Mouse (Mus musculus) MEL (cell line): ENCODE measurements at regions not wholly inside any gene's neighbourhood (a gene's known extent, or its start where the extent isn't known, plus 50 kb on each side); places are given as distances from the start of the nearest gene placed in this dataset.

Experiments
- DNase-seq: peaks from one replicate; pipeline ENCODE4 v3.0.0; 2011; ENCODE audit warnings: low read depth, low spot score
- H3K27ac ChIP-seq: 2 replicates; pipeline ENCODE4 v1.5.1; 2012; ENCODE audit warnings: low read depth, mild to moderate bottlenecking, control low read depth, low read length, moderate library complexity; ENCODE audit not compliant: control insufficient read depth
- H3K27me3 ChIP-seq, 2 experiments: fragments of 150-350 bp in 1 of 2; sonication (generic) in 1 of 2; 2 replicates each; pipeline ENCODE4 v1.6.1; 2012; ENCODE audit warnings: low read length in 2 of 2, mild to moderate bottlenecking in 2 of 2, improper control_type of control experiment in 1 of 2, moderate library complexity in 1 of 2; ENCODE audit not compliant: insufficient read depth in 2 of 2, control insufficient read depth in 1 of 2
- H3K36me3 ChIP-seq, 2 experiments: 2 replicates each; pipeline ENCODE4 v1.6.1; 2012 to 2014; ENCODE audit warnings: low read length in 2 of 2, improper control_type of control experiment in 1 of 2, inconsistent platforms in 1 of 2, mild to moderate bottlenecking in 1 of 2; ENCODE audit not compliant: insufficient read depth in 2 of 2, control insufficient read depth in 1 of 2
- H3K4me1 ChIP-seq, 2 experiments: fragments of 150-350 bp in 1 of 2; sonication (generic) in 1 of 2; 2 replicates each; pipeline ENCODE4 v1.6.1; 2012; ENCODE audit warnings: low read length in 2 of 2, improper control_type of control experiment in 1 of 2, mild to moderate bottlenecking in 1 of 2; ENCODE audit not compliant: insufficient read depth in 2 of 2, control insufficient read depth in 1 of 2
- H3K4me3 ChIP-seq, 2 experiments: fragments of 150-350 bp in 1 of 2; sonication (generic) in 1 of 2; 2 replicates each; pipeline ENCODE4 v1.5.1; 2012; ENCODE audit warnings: low read depth in 2 of 2, low read length in 2 of 2, mild to moderate bottlenecking in 2 of 2, moderate library complexity in 2 of 2, control low read depth in 1 of 2, improper control_type of control experiment in 1 of 2; ENCODE audit not compliant: control insufficient read depth in 1 of 2, insufficient read depth in 1 of 2
- H3K79me2 ChIP-seq: 2 replicates; pipeline ENCODE4 v1.6.1; 2012; ENCODE audit warnings: mild to moderate bottlenecking, low read length, moderate library complexity; ENCODE audit not compliant: control insufficient read depth, poor library complexity, insufficient read depth
- H3K9ac ChIP-seq: 2 replicates; pipeline ENCODE4 v1.6.1; 2012; ENCODE audit warnings: low read depth, mild to moderate bottlenecking, control low read depth, low read length, moderate library complexity; ENCODE audit not compliant: control insufficient read depth, poor library complexity, severe bottlenecking
- H3K9me3 ChIP-seq: fragments of 150-350 bp; sonication (generic); replicated peaks from 2 replicates; pipeline ENCODE4 v1.6.1; 2012; ENCODE audit warnings: mild to moderate bottlenecking, low read length, improper control_type of control experiment, moderate library complexity; ENCODE audit not compliant: insufficient read depth
- CHD1 ChIP-seq: IDR thresholded peaks from 2 replicates; pipeline ENCODE4 v1.6.1; 2012; ENCODE audit warnings: low read depth, mild to moderate bottlenecking, inconsistent platforms, low read length, improper control_type of control experiment
- CTCF ChIP-seq, 3 experiments: IDR thresholded peaks in 2 of 3; conservative IDR thresholded peaks in 1 of 3; 2 replicates each; pipeline ENCODE4 v1.5.1; 2011 to 2012; ENCODE audit warnings: low read length in 3 of 3, low read depth in 2 of 3, mild to moderate bottlenecking in 2 of 3, improper control_type of control experiment in 1 of 3, inconsistent platforms in 1 of 3, mixed read lengths in 1 of 3, moderate library complexity in 1 of 3; ENCODE audit not compliant: control insufficient read depth in 1 of 3, insufficient read depth in 1 of 3, poor library complexity in 1 of 3, severe bottlenecking in 1 of 3
- EP300 ChIP-seq, 2 experiments: IDR thresholded peaks; 2 replicates each; pipeline ENCODE4 v1.6.1; 2011; ENCODE audit warnings: improper control_type of control experiment in 2 of 2, low read length in 2 of 2, low read depth in 1 of 2, mild to moderate bottlenecking in 1 of 2
- ETS1 ChIP-seq: IDR thresholded peaks from 2 replicates; pipeline ENCODE4 v1.6.1; 2012; ENCODE audit warnings: low read depth, mild to moderate bottlenecking, inconsistent platforms, low read length, improper control_type of control experiment, moderate library complexity
- GABPA ChIP-seq: IDR thresholded peaks from 2 replicates; pipeline ENCODE4 v1.6.1; 2012; ENCODE audit warnings: low read depth, mild to moderate bottlenecking, inconsistent platforms, low read length, improper control_type of control experiment, moderate library complexity
- HCFC1 ChIP-seq: IDR thresholded peaks from 2 replicates; pipeline ENCODE4 v1.6.1; 2012; ENCODE audit warnings: low read depth, mild to moderate bottlenecking, inconsistent platforms, low read length, improper control_type of control experiment, moderate library complexity
- KAT2A ChIP-seq: conservative IDR thresholded peaks from 2 replicates; pipeline ENCODE4 v1.6.1; 2012; ENCODE audit warnings: low read depth, low read length, improper control_type of control experiment, inconsistent platforms
- MEF2A ChIP-seq: IDR thresholded peaks from 2 replicates; pipeline ENCODE4 v1.6.1; 2014; ENCODE audit warnings: low read depth, mild to moderate bottlenecking, inconsistent platforms, low read length, improper control_type of control experiment; ENCODE audit not compliant: poor library complexity, insufficient replicate concordance, severe bottlenecking; ENCODE audit errors: extremely low read depth
- MXI1 ChIP-seq: IDR thresholded peaks from 2 replicates; pipeline ENCODE4 v1.6.1; 2011; ENCODE audit warnings: mild to moderate bottlenecking, low read depth, low read length, improper control_type of control experiment
- MYB ChIP-seq: IDR thresholded peaks from 2 replicates; pipeline ENCODE4 v1.6.1; 2011; ENCODE audit warnings: mild to moderate bottlenecking, low read depth, low read length, improper control_type of control experiment
- POLR2AphosphoS5 ChIP-seq: IDR thresholded peaks from 2 replicates; pipeline ENCODE4 v1.6.1; 2012; ENCODE audit warnings: low read depth, borderline replicate concordance, mild to moderate bottlenecking, inconsistent platforms, low read length, moderate library complexity, mixed read lengths
- RAD21 ChIP-seq: IDR thresholded peaks from 2 replicates; pipeline ENCODE4 v1.6.1; 2011; ENCODE audit warnings: mild to moderate bottlenecking, low read depth, low read length, improper control_type of control experiment
- RCOR1 ChIP-seq: IDR thresholded peaks from 2 replicates; pipeline ENCODE4 v1.6.1; 2012; ENCODE audit warnings: low read depth, mild to moderate bottlenecking, inconsistent platforms, low read length, improper control_type of control experiment
- SIN3A ChIP-seq: IDR thresholded peaks from 2 replicates; pipeline ENCODE4 v1.6.1; 2012; ENCODE audit warnings: low read length, improper control_type of control experiment, inconsistent platforms
- SMC3 ChIP-seq: IDR thresholded peaks from 2 replicates; pipeline ENCODE4 v1.6.1; 2011; ENCODE audit warnings: low read depth, low read length, improper control_type of control experiment
- TAL1 ChIP-seq: IDR thresholded peaks from 2 replicates; pipeline ENCODE4 v1.6.1; 2012; ENCODE audit warnings: mild to moderate bottlenecking, inconsistent platforms, low read length, moderate library complexity, mixed read lengths
- TBP ChIP-seq: IDR thresholded peaks from 2 replicates; pipeline ENCODE4 v1.8.0; 2011; ENCODE audit warnings: low read depth, low read length, improper control_type of control experiment
- UBTF ChIP-seq: IDR thresholded peaks from 2 replicates; pipeline ENCODE4 v1.6.1; 2012; ENCODE audit warnings: low read depth, mild to moderate bottlenecking, inconsistent platforms, low read length, improper control_type of control experiment, moderate library complexity, borderline replicate concordance; ENCODE audit not compliant: insufficient read depth
- ZKSCAN1 ChIP-seq: IDR thresholded peaks from 2 replicates; pipeline ENCODE4 v1.6.1; 2012; ENCODE audit warnings: low read depth, mild to moderate bottlenecking, inconsistent platforms, low read length, improper control_type of control experiment, moderate library complexity
- ZMIZ1 ChIP-seq: IDR thresholded peaks from 2 replicates; pipeline ENCODE4 v1.6.1; 2012; ENCODE audit warnings: low read depth, mild to moderate bottlenecking, inconsistent platforms, low read length, improper control_type of control experiment, moderate library complexity

DNA sequence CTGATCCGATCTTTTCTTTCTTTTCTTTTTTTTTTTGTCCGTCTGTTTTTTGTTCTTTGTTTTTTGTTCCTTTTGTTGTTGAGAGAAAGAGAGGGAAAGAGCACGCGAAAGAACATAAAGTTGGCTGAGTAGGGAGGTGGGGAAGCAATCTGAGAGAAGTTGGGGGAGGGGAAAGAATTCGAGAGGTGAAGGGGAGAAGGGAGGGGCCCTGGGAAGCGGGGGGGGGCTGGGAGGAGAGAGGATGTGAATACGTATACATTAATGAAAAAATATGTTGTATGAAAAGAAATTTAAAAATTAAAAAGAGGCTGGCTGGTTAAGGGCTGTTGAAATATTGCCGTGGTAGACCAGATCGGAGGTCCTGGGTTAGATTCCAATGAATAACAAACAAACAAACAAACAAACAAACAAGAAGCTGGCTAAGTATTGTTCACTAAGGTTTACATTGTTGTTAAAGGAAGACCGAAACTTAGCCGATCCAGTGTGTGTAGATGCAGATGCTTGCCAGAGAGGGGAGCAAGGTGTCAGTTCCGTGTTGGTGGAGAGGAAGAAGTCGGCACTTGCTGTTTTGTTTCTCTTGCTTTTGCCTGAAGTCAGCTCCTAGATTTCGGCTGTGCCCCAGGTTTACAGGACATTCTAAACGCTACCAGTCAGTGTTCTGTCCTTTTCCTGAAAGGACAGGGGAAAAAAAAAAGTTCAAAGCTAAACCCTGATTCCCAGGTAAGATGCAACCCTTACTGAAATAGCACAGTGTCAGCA, 129.1 kb upstream of the Tex13c2 start:
- H3K27ac ChIP-seq, result no peak overlapping the region
- H3K36me3 ChIP-seq, result no peaks in the 10 kb centered on the region
- H3K4me1 ChIP-seq, result no peaks in the 10 kb centered on the region
- H3K9ac ChIP-seq, result no peak overlapping the region
- no peak overlapping the region for H3K4me3 ChIP-seq
- DNase-seq, result no peak
- H3K27me3 ChIP-seq, result no peaks in the 10 kb centered on the region; a peak in 1 of 4 replicates
- H3K9me3 ChIP-seq, result no peaks in the 10 kb centered on the region
- H3K79me2 ChIP-seq, result no peaks in the 10 kb centered on the region
- no peak for TF ChIP-seq ETS1
- TF ChIP-seq POLR2AphosphoS5, result no peak
- no peak for TF ChIP-seq CTCF (IDR thresholded peaks at IDR 0.05 in 2 of 3, conservative IDR thresholded peaks at IDR 0.05 in 1 of 3; ENCODE audit: control insufficient read depth in 1 of 3, insufficient read depth in 1 of 3, low read depth in 2 of 3, low read length in 3 of 3, poor library complexity in 1 of 3, severe bottlenecking in 1 of 3)
- TF ChIP-seq HCFC1, result no peak
- no peak for TF ChIP-seq TBP
- TF ChIP-seq ZKSCAN1, result no peak
- TF ChIP-seq RAD21, result no peak
- TF ChIP-seq KAT2A, result no peak
- TF ChIP-seq EP300 (IDR thresholded peaks at IDR 0.05; ENCODE audit: low read depth in 1 of 2, low read length in 2 of 2), result no peak
- TF ChIP-seq MYB, result no peak
- no peak for TF ChIP-seq CHD1
- no peak for TF ChIP-seq RCOR1
- TF ChIP-seq MEF2A, result no peak
- no peak for TF ChIP-seq GABPA
- no peak for TF ChIP-seq TAL1
- no peak for TF ChIP-seq MXI1

DNA sequence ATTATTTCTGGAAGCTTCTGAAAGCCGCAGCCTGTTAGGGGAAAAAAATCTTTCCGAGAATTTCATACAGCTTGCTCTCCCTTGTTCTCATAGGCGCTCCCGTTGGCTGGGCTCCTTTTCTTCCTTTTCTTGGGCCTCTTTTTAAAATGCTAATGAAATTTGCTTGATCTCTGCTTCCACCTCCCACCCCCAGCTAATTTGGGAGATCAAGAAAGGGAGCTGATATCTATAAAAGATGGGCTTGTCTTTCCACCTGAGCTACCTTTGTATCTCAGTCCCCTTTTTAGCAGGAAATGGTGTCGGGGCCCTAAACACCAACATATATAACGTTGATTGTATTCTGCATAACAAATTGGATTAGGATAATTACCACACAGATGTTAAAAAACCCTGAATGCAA, 128.5 kb upstream of the Tex13c2 start:
- no peaks in the 10 kb centered on the region for H3K79me2 ChIP-seq
- H3K27ac ChIP-seq, result no peak overlapping the region
- no peaks in the 10 kb centered on the region; a peak in 1 of 4 replicates for H3K27me3 ChIP-seq
- H3K4me1 ChIP-seq, result no peaks in the 10 kb centered on the region
- TF ChIP-seq SMC3 (no peak), RCOR1 (no peak), SIN3A (no peak), UBTF (no peak), ZMIZ1 (no peak), GABPA (no peak)
- DNase-seq, result no peak
- H3K9ac ChIP-seq, result no peak overlapping the region
- H3K9me3 ChIP-seq, result no peaks in the 10 kb centered on the region
- no peaks in the 10 kb centered on the region for H3K36me3 ChIP-seq
- H3K4me3 ChIP-seq, result no peak overlapping the region
